Mouse (Mus musculus) heart, embryonic 10.5 days (tissue): Measurements from ENCODE around the gene Ccdc150. TPM values are rescaled to one million over a fixed set of nuclear protein-coding genes. Genes with fewer than 3 reads are reported as not detected.

Source experiments
- DNase-seq: peaks from one replicate; pipeline ENCODE4 v3.0.0-alpha.2; 2017; ENCODE audit warnings: low spot score
- H3K27ac ChIP-seq: fragments of 300-500 bp; sonication (generic); 2 replicates; pipeline ENCODE4 v1.5.1; 2016; ENCODE audit warnings: mild to moderate bottlenecking
- H3K27me3 ChIP-seq: fragments of 300-500 bp; sonication (generic); 2 replicates; pipeline ENCODE4 v1.6.1; 2016; ENCODE audit warnings: mild to moderate bottlenecking; ENCODE audit not compliant: poor library complexity, insufficient read depth, severe bottlenecking
- H3K36me3 ChIP-seq: fragments of 300-500 bp; sonication (generic); 2 replicates; pipeline ENCODE4 v1.6.1; 2016; ENCODE audit warnings: mild to moderate bottlenecking, moderate library complexity
- H3K4me1 ChIP-seq: fragments of 300-500 bp; sonication (generic); 2 replicates; pipeline ENCODE4 v1.6.1; 2016; ENCODE audit warnings: mild to moderate bottlenecking
- H3K4me3 ChIP-seq: fragments of 300-500 bp; sonication (generic); 2 replicates; pipeline ENCODE4 v1.5.1; 2016; ENCODE audit warnings: mild to moderate bottlenecking, moderate library complexity
- H3K9me3 ChIP-seq: fragments of 300-500 bp; sonication (generic); 2 replicates; pipeline ENCODE4 v1.6.1; 2016; ENCODE audit warnings: mild to moderate bottlenecking, moderate library complexity
- WGBS: fragments of 180-500 bp; shearing (Covaris S2); methylation state at CpG from one replicate; pipeline ENCODE4 v1.1.7; 2016; 5-methylcytosine and 5-hydroxymethylcytosine counted together
- polyA plus RNA-seq: library from polyadenylated mRNA; unstranded; fragments of >200 nt; fragmentation: Nextera tagmentation; extraction: Ambion mirVana; gene quantifications from 2 replicates; pipeline ENCODE4 v1.2.1, GENCODE M21; 2016

Gene Ccdc150
- 0.65 and 0.67 TPM in 2 replicates for polyA plus RNA-seq

DNA sequence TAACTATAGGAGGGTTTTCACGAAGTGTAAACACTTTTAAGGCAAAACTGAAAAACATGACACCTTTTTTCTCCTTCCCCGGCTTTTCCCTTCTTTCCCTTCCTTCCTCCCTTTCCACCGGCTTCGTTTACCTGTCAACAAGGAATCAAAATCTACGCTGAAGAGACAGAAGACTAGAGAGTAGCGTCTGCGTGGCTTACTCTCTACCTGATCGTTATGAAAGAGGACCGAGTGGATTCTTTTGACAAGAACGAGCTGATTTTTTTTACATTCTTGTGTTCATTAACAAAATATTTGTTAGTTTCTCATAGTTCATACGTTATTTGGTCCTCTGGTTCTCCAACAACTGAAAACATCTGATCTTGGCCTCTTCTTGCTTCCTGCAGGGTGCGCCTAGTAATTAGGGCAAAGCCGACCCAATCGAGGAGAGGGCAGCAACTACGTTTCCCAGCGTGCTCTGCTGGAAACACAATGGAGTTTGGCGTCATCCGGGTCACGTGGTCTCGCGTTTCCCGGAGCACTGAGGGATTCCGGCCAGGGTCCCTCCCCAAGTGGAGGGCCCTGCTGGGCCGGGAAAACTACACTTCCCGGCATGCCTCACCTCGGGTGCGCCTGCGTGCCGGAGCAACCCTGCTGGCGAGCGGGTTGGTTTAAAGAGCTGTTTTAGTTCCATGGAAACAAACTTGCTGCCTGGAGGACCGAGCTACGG is at the start of gene Ccdc150:
Gene Ccdc150 (plus strand): TSS at position 526 of the 709 bp plus-strand sequence.
- H3K9me3 ChIP-seq = no peaks in the 10 kb centered on the region
- H3K27me3 ChIP-seq = no peaks in the 10 kb centered on the region
- DNase-seq = peak; percentile 98
- no peaks in the 10 kb centered on the region for H3K36me3 ChIP-seq
- H3K4me1 ChIP-seq = peaks cover 12% of the 10 kb centered on the region
- WGBS = 18% methylated on average over 33 of the region's 33 CpGs
- peak within 1 kb of the TSS; percentile 84 for H3K27ac ChIP-seq
- H3K4me3 ChIP-seq = peak within 1 kb of the TSS; percentile 75

DNA sequence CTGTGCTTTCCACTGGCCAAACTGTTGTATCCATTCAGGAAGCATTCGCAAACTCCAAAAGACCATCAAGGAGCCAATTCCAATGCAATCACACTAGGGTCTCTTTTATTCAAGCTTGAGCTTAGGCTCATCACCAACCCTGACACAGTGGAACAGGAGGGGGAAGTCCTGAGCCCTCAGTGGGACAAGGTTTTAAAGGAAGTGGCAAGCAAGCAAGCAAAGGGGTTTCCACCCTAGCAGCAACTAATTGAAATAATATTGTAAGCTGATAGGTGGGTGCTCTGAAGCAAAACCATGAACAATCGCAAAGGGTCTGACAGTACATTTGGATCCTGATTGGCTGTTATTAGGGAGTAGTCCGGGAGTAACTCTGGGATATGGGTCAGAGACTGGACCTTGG is 30.2 kb upstream of the Ccdc150 start:
- no peak overlapping the region for H3K4me3 ChIP-seq
- no peaks in the 10 kb centered on the region for H3K36me3 ChIP-seq
- 95% methylated on average over 3 of the region's 3 CpGs for WGBS
- no peaks in the 10 kb centered on the region for H3K27me3 ChIP-seq
- DNase-seq = no peak
- no peaks in the 10 kb centered on the region for H3K9me3 ChIP-seq
- no peaks in the 10 kb centered on the region for H3K4me1 ChIP-seq
- H3K27ac ChIP-seq = no peak overlapping the region

DNA sequence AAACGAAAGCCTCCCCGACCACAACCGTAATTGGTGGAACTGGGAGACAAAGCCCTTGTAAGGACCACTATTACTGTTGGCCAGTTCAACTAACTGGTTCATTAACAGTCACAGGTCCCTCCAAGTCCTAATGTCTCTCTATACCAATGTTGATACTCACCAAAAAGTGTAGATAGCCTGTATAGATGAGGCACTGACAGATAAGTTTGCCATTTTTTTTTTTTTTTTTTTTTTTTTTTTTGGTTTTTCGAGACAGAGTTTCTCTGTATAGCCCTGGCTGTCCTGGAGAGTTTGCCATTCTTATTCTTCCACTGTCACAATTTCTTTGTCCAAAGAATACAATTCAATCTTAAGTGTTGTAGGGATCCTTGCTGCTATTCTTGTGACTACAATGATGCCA is 7.8 kb upstream of the Ccdc150 start:
- no peaks in the 10 kb centered on the region for H3K4me1 ChIP-seq
- 89% methylated on average over 4 of the region's 4 CpGs for WGBS
- H3K4me3 ChIP-seq = no peak overlapping the region
- no peaks in the 10 kb centered on the region for H3K36me3 ChIP-seq
- DNase-seq = no peak
- no peaks in the 10 kb centered on the region for H3K27me3 ChIP-seq
- no peaks in the 10 kb centered on the region for H3K9me3 ChIP-seq
- no peak overlapping the region for H3K27ac ChIP-seq

DNA sequence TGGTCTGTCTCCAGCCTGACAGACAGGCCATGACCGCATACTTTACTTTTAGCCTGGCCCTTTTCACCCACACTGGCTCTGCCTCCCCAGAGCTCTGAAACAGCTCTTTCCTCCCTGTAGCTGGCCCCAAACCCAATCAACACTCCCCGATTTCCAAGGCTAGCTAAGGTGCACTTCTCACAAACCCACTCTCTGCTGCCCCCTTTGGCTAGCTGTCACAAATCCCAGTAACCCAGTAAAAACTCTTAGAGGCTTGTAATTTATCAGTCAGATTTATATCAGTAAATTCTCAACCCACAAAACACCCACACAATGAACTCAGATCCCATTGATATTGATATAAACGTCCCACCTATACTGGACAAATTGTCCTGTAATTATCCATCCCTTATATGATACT is 25.1 kb downstream of the Ccdc150 start:
- no peaks in the 10 kb centered on the region for H3K4me1 ChIP-seq
- DNase-seq = no peak
- H3K27ac ChIP-seq = no peak overlapping the region
- no peaks in the 10 kb centered on the region for H3K27me3 ChIP-seq
- 59% methylated on average over 3 of the region's 3 CpGs for WGBS
- no peaks in the 10 kb centered on the region for H3K36me3 ChIP-seq
- no peak overlapping the region for H3K4me3 ChIP-seq
- H3K9me3 ChIP-seq = no peaks in the 10 kb centered on the region

DNA sequence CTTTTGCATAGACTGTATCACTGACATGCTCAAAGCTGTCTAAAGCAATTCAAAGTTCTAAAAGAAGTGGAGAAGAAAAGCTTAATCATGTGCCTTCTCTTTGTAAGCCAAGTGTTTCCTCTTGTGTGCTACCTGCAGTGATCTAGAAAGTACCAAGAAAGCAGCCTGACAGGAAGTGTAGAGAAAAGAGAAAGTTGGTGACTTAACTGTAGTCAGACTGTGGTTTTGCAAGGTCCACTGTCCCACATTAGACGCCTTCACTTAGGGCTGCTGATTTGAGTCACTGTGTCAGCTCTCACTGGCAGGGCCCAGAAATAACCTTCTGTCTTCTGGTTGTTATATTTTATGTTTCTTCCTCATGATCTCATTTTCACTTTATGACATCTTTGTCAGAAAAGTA is 29.1 kb downstream of the Ccdc150 start:
- H3K4me3 ChIP-seq = no peak overlapping the region
- 85% methylated on average over 1 of the region's 1 CpGs for WGBS

DNA sequence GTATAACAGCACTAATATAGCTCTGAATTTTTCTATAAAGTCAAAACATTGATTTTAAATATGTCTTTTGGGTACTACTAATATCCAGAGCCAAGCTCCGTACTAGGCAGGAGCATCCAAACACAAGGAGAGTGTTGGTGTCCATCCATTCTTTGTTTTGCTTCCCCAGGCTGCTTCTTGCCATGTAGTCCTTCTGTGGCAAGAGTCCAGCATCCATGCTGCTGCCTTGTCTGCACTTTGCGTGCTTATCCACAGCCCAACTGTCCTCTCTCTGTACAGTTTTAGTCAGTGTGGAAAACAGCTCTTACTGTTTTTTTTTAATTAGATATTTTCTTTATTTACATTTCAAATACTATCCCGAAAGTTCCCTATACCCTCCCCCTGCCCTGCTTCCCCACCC is 30.2 kb downstream of the Ccdc150 start:
- Histone ChIP-seq H3K27me3 (no peaks in the 10 kb centered on the region), H3K27ac (no peak overlapping the region), H3K4me3 (no peak overlapping the region), H3K4me1 (no peaks in the 10 kb centered on the region), H3K9me3 (no peaks in the 10 kb centered on the region), H3K36me3 (no peaks in the 10 kb centered on the region)
- WGBS = 83% methylated on average over 3 of the region's 3 CpGs
- no peak for DNase-seq

More for the DNA sequence above, 29.1 kb downstream of the Ccdc150 start:
- Histone ChIP-seq H3K27ac (no peak overlapping the region), H3K27me3 (no peaks in the 10 kb centered on the region), H3K4me1 (no peaks in the 10 kb centered on the region), H3K9me3 (no peaks in the 10 kb centered on the region), H3K36me3 (no peaks in the 10 kb centered on the region)
- DNase-seq = no peak

DNA sequence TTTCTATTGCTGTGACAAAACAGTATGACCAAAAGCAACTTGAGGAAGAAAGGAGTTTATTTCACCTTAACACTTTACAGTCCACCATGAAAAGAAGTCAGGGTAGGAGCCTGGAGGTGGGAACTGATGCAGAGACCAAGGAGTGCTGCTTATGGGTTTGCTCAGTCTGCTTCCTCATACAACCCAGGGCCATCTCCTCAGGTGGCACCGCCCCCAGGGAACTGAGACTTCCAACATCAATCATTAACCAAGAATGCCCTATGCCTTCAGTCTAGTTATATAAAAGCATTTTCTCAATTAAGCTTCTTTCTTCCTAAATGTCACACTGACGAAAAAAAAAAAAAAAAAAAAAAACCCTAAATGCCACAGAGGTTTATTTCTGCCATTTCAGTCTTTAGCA is 55.9 kb downstream of the Ccdc150 start:
- Histone ChIP-seq H3K36me3 (no peaks in the 10 kb centered on the region), H3K27me3 (no peaks in the 10 kb centered on the region), H3K9me3 (no peaks in the 10 kb centered on the region), H3K4me3 (no peak overlapping the region), H3K27ac (no peak overlapping the region), H3K4me1 (no peaks in the 10 kb centered on the region)
- DNase-seq = no peak
- WGBS = 63% methylated on average over 2 of the region's 2 CpGs

DNA sequence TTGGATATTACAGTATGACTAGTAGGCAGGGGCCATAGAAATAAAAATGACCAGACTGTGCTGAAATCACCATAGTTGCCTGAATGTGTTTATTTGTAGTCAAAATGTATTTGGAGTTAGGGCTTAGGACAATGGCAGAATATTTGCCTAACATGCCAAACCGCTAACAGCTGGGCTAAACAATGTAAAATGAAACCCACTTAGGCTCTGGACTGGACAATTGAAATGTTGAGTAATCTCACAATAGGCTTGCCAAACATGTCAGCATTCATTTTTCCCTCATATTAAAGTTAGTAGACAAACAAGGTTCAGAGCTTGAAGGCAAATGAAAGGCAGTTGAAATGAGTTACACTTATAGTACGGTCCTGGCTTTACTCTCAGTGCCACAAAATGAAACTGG is 76.2 kb downstream of the Ccdc150 start:
- no peaks in the 10 kb centered on the region for H3K27me3 ChIP-seq
- H3K27ac ChIP-seq = no peak overlapping the region
- no peaks in the 10 kb centered on the region; the same call in 1 of the 2 replicates for H3K4me1 ChIP-seq
- peaks cover 7% of the 10 kb centered on the region; the same call in 1 of the 2 replicates for H3K36me3 ChIP-seq
- peaks cover 13% of the 10 kb centered on the region for H3K9me3 ChIP-seq
- WGBS = 90% methylated on average over 2 of the region's 2 CpGs
- no peak overlapping the region for H3K4me3 ChIP-seq
- no peak for DNase-seq

DNA sequence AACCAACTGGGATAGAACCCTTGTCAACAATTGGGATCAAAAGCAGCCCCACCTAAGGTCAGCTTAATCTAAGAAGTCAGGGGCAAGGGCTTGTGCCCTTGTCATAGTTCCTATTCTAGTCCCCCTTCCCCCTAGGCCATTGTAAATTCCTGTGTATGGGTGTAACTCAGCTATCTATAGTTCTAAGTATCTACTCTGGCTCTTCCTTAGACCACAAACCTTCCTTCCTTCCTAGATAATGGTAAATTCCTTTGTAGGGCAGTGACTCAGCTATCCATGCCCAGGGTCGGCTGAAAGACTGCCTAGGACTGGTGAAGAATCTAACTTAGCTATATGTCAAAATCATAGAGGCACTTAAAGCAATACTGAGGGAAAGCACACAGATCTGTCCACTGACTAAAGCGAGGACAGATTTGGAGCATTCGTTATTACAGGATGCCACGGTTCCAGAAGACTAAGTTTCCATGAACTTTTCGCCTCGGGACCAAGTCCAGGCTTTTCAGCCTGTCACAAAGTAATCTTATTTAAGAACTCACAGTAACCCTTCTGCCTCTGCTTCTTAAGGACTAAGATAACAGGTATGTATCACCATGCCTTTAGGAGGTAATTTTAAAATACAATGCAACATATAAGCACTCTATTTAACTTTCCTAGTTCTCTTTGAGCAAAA is 77.5 kb downstream of the Ccdc150 start:
- WGBS = 80% methylated on average over 6 of the region's 6 CpGs

DNA sequence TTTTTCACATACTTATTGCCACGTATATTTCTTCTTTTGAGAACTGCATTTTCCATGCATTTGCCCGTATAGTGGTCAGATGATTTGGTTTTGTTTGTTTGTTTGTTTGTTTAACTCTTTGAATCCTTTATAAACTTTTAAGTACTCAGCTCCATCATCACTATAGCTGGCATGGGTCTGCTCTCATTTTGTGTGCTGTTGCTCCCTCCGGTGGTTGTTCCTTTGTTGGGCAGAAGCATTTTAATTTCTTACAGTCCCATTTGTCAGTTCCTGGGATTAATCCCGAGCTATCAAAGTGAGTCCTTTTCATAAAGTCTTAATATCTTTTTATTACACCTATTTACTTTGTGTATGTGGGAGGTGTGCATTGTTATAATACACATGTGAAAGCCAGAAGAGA is 82.5 kb downstream of the Ccdc150 start:
- no peaks in the 10 kb centered on the region for H3K9me3 ChIP-seq
- WGBS = 51% methylated on average over 4 of the region's 4 CpGs
- no peaks in the 10 kb centered on the region for H3K36me3 ChIP-seq
- no peak overlapping the region for H3K27ac ChIP-seq
- no peaks in the 10 kb centered on the region for H3K27me3 ChIP-seq
- DNase-seq = no peak
- H3K4me1 ChIP-seq = no peaks in the 10 kb centered on the region; the same call in 1 of the 2 replicates
- H3K4me3 ChIP-seq = no peak overlapping the region

More for the DNA sequence above, 77.5 kb downstream of the Ccdc150 start:
- H3K9me3 ChIP-seq = peaks cover 13% of the 10 kb centered on the region
- DNase-seq = no peak
- peaks cover 7% of the 10 kb centered on the region; the same call in 1 of the 2 replicates for H3K36me3 ChIP-seq
- H3K27ac ChIP-seq = no peak overlapping the region
- H3K27me3 ChIP-seq = no peaks in the 10 kb centered on the region
- no peaks in the 10 kb centered on the region; the same call in 1 of the 2 replicates for H3K4me1 ChIP-seq
- H3K4me3 ChIP-seq = no peak overlapping the region

DNA sequence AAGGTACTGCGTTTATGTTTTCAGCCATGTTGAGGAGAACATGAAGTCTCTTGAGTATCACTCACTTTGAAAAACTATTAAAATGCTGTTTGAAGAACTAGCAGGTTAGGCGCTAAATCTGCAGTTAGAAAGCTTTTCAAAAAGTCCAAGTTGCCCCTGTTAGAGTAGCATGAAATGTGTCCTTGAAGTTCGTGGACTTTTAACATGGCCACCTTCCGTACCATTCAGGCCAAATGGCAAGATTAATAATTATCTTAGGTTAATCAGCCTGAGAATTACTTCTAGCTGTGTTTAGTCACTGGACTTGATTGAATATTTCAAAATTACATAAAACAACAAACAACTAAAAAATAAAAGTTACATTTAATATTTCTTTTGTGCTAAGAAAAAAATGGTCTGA is 104.3 kb downstream of the Ccdc150 start:
- H3K27ac ChIP-seq = no peak overlapping the region
- WGBS = 89% methylated on average over 4 of the region's 4 CpGs

DNA sequence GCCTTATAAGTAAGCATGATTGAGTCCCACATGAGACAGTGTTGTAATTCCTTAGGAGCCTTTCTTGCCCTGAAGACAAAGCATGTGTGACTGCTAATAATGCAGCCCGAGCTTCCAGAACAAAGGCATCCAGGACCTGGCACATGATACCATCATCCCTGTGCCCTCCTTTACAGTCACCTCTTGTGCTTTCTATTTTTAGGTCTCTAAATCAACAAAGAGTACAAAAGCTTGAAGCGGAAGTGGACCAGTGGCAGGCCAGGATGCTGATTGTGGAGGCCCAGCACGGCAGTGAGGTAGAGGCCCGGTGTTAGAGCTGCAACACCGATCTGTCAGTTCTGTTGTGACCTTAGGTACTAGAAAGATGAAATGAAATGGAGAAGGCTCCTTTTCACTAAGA is 105.0 kb downstream of the Ccdc150 start:
- Histone ChIP-seq H3K4me3 (no peak overlapping the region), H3K36me3 (no peaks in the 10 kb centered on the region), H3K27ac (peak overlapping the region; percentile 59; the same call in 1 of the 2 replicates), H3K27me3 (no peaks in the 10 kb centered on the region), H3K9me3 (no peaks in the 10 kb centered on the region), H3K4me1 (no peaks in the 10 kb centered on the region)
- WGBS = 44% methylated on average over 5 of the region's 5 CpGs
- DNase-seq = no peak

More for the DNA sequence above, 104.3 kb downstream of the Ccdc150 start:
- DNase-seq = no peak
- no peak overlapping the region for H3K4me3 ChIP-seq
- no peaks in the 10 kb centered on the region for H3K4me1 ChIP-seq
- H3K9me3 ChIP-seq = no peaks in the 10 kb centered on the region
- H3K36me3 ChIP-seq = no peaks in the 10 kb centered on the region
- H3K27me3 ChIP-seq = no peaks in the 10 kb centered on the region

DNA sequence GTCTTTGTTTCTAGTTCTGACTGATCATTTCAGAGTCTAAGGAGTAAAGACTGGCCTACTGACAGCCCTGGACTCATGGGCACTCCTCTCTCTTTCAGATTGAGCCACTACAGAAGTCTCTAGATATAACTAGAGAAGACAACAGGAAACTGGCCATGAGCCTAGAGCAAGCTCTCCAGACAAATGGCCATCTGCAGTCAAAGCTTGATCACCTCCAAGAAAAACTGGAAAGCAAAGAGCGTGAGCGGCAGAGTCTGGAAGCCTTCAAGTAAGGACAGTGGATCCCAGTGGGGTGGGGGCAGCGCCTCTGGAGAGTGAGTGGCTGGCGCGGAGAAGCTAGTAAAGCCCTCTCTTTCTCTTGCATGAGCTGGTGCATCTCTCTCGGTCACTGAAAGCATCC is 106.1 kb downstream of the Ccdc150 start:
- no peak overlapping the region for H3K27ac ChIP-seq
- H3K4me3 ChIP-seq = no peak overlapping the region
- H3K4me1 ChIP-seq = no peaks in the 10 kb centered on the region
- H3K36me3 ChIP-seq = no peaks in the 10 kb centered on the region
- DNase-seq = no peak
- H3K9me3 ChIP-seq = no peaks in the 10 kb centered on the region
- no peaks in the 10 kb centered on the region for H3K27me3 ChIP-seq
- 85% methylated on average over 6 of the region's 6 CpGs for WGBS
